23 mouse cellular contexts compared by ENCODE assay signal in genomic region chr16:25684572-25684971, GRCm38 (mm10). TPM values are rescaled to one million over a fixed set of nuclear protein-coding genes. Genes with fewer than 3 reads are reported as not detected.
DNase-seq lines count a peak whose midpoint lies in the region; TF ChIP-seq lines count a peak whose summit lies in the region.
"Had no signal": no experiment of that assay in that cellular context is flagged by ENCODE, and none has a peak within 500 bp of the region (broad histone marks: within the 10 kb centered on the region; RNA-seq: fewer than 3 reads in every experiment).

No protein-coding gene starts in this region.

- in situ Hi-C loops in CH12.LX (cut with MboI; ENCODE audit: low pct_ligation_motif_present, low pct_unique_long_range_greater_than_20kb, low sequenced_read_pairs): loop anchor here (25.0 kb wide), 1 partner anchor 197 kb away; no protein-coding TSS in a partner anchor

- H3K36me3 ChIP-seq in CH12.LX (replicated peaks in 1 of 2; ENCODE audit: control insufficient read depth in 1 of 2, insufficient read depth in 1 of 2, low read length in 1 of 2) (peaks cover 4 to 19% of the 10 kb centered on the region in 2 experiments), myocyte (ENCODE audit: control insufficient read depth, insufficient read depth) (no peaks in the 10 kb centered on the region)
- H3K36me3 ChIP-seq: G1E had no signal

- intact Hi-C loops in gastrocnemius, adult 2 months (cut with DNase I): loop anchor here (5.0 to 10.0 kb wide), 4 partner anchors 120 to 307 kb away; no protein-coding TSS in a partner anchor

- H3K9me3 ChIP-seq in CH12.LX (replicated peaks; ENCODE audit: low read length): no peaks in the 10 kb centered on the region

- no peak for TF ChIP-seq EP300 in CH12.LX (IDR thresholded peaks at IDR 0.05; ENCODE audit: low read length)

- DNase-seq in gastrocnemius, adult 2 months: no peak
- DNase-seq in gastrocnemius, adult 18-20 months (ENCODE audit: low spot score): no peak
- DNase-seq in CH12.LX (ENCODE audit: extremely low read depth): no peak
- DNase-seq in frontal cortex, postnatal 36 days (ENCODE audit: low spot score in 2 of 2): no peak
- DNase-seq in frontal cortex, adult 2 months (ENCODE audit: extremely low spot score in 1 of 2, low spot score in 1 of 2): no peak
- DNase-seq: adrenal gland, adult 2 months; adrenal gland, adult 8-10 months; adrenal gland, postnatal 10 days; adrenal gland, postnatal 14 days; adrenal gland, postnatal 25 days; adrenal gland, postnatal 36 days; B cell, adult 2 months; cerebellum, adult 11 months; cerebellum, adult 11-12 months; cerebellum, adult 18-20 months; cerebellum, adult 2 months had no signal

- H3K79me2 ChIP-seq in CH12.LX (replicated peaks; ENCODE audit: control insufficient read depth, extremely low read depth, insufficient read depth, poor library complexity, severe bottlenecking): peaks cover 21% of the 10 kb centered on the region
- no peaks in the 10 kb centered on the region for H3K79me2 ChIP-seq in myocyte (ENCODE audit: control insufficient read depth, insufficient read depth)

- peak overlapping the region; percentile 92 for H3K9ac ChIP-seq in CH12.LX (ENCODE audit: insufficient read depth, low read depth)

- H3K4me3 ChIP-seq in gastrocnemius, adult 2 months: peak overlapping the region; percentile 65
- peak overlapping the region; percentile 62 to 79 (median 68) for H3K4me3 ChIP-seq in CH12.LX (replicated peaks in 1 of 3; ENCODE audit: low read depth in 2 of 3, low read length in 2 of 3, poor library complexity in 1 of 3)
- H3K4me3 ChIP-seq in myocyte: peak overlapping the region; percentile 15

- dilution Hi-C loops in CH12.LX (cut with MboI; ENCODE audit: extremely low pct_ligation_motif_present, extremely low pct_unique_long_range_greater_than_20kb, low sequenced_read_pairs): no loop called here

- H3K4me2 ChIP-seq in CH12.LX (ENCODE audit: insufficient read depth, low read depth, poor library complexity, severe bottlenecking) (peak overlapping the region; percentile 59; the same call in 1 of the 2 replicates), myocyte (ENCODE audit: low read depth) (peak overlapping the region; percentile 60)

- H3K4me1 ChIP-seq in CH12.LX (ENCODE audit: control insufficient read depth in 1 of 2, insufficient read depth in 2 of 2): peaks cover 12 to 42% of the 10 kb centered on the region in 2 experiments; a peak in 3 of 4 replicates

- peak overlapping the region; percentile 93 for H3K27ac ChIP-seq in gastrocnemius, adult 2 months
- H3K27ac ChIP-seq in CH12.LX (ENCODE audit: insufficient read depth, low read depth): no peak overlapping the region; the same call in 1 of the 2 replicates

- no peak for TF ChIP-seq CTCF in gastrocnemius, adult 2 months (IDR thresholded peaks at IDR 0.05)
- no peak for TF ChIP-seq CTCF in CH12.LX (conservative IDR thresholded peaks at IDR 0.05 in 1 of 2, IDR thresholded peaks at IDR 0.05 in 1 of 2; ENCODE audit: low read depth in 2 of 2, low read length in 2 of 2)

- no peak for TF ChIP-seq RAD21 in CH12.LX (IDR thresholded peaks at IDR 0.05; ENCODE audit: low read depth, low read length)

- TF ChIP-seq POLR2A in CH12.LX (IDR thresholded peaks at IDR 0.05; ENCODE audit: low read depth, low read length): no peak
- TF ChIP-seq POLR2A in myocyte (IDR thresholded peaks at IDR 0.05; ENCODE audit: insufficient read length, low read depth): no peak

- H3K27me3 ChIP-seq in CH12.LX (replicated peaks) (no peaks in the 10 kb centered on the region), myocyte (ENCODE audit: control insufficient read depth, insufficient read depth, insufficient read length) (no peaks in the 10 kb centered on the region)
- H3K27me3 ChIP-seq: Patski had no signal

- no peak overlapping the region for H3ac ChIP-seq in myocyte (ENCODE audit: control insufficient read depth, insufficient read length)

TF ChIP-seq in CH12.LX, 34 proteins besides CTCF, POLR2A, EP300 and RAD21:
- TF ChIP-seq SIN3A (IDR thresholded peaks at IDR 0.05; ENCODE audit: low read length): no peak
- peak; percentile 66; the same call in 1 of the 2 replicates for TF ChIP-seq MAX (IDR thresholded peaks at IDR 0.05; ENCODE audit: low read length)
- peak; percentile 45; the same call in 1 of the 2 replicates for TF ChIP-seq BHLHE40 (IDR thresholded peaks at IDR 0.05; ENCODE audit: low read depth, low read length)
- TF ChIP-seq JUND (conservative IDR thresholded peaks at IDR 0.05; ENCODE audit: low read depth, low read length): 0 out of 2 replicates have a peak, but pooled peaks have one; percentile 45
- peak; percentile 72 for TF ChIP-seq MXI1 (IDR thresholded peaks at IDR 0.05; ENCODE audit: low read depth, low read length)
- TF ChIP-seq ZNF384 (IDR thresholded peaks at IDR 0.05; ENCODE audit: low read depth, low read length): no peak
- peak; percentile 80 for TF ChIP-seq USF1 (IDR thresholded peaks at IDR 0.05; ENCODE audit: low read depth, low read length)
- peak; percentile 77 for TF ChIP-seq USF2 (conservative IDR thresholded peaks at IDR 0.05; ENCODE audit: low read depth, low read length)
- TF ChIP-seq PAX5 (IDR thresholded peaks at IDR 0.05; ENCODE audit: low read length): no peak
- TF ChIP-seq MYC (IDR thresholded peaks at IDR 0.05; ENCODE audit: low read depth, low read length): peak; percentile 56

TF ChIP-seq in myocyte, 11 proteins besides CTCF, POLR2A, EP300 and RAD21:
- TF ChIP-seq TCF12 (IDR thresholded peaks at IDR 0.05; ENCODE audit: insufficient read depth, poor library complexity, severe bottlenecking) (no peak), MAX (IDR thresholded peaks at IDR 0.05; ENCODE audit: low read depth) (no peak), E2F4 (IDR thresholded peaks at IDR 0.05; ENCODE audit: insufficient read depth) (no peak), SRF (IDR thresholded peaks at IDR 0.05; ENCODE audit: control insufficient read depth, insufficient read length, low read depth) (no peak), POLR2AphosphoS2 (IDR thresholded peaks at IDR 0.05; ENCODE audit: insufficient read length, low read depth) (no peak), USF1 (IDR thresholded peaks at IDR 0.05; ENCODE audit: low read depth) (peak; percentile 11)

RNA-seq across cellular contexts. Expression of gene Trp63, which starts 1.0 kb away (rescaled TPM):
- total RNA-seq in gastrocnemius, adult 2 months (2021): 10 to 100 TPM in 1 of 2 experiments, 1 to 10 TPM in 1; 6.7 to 13.3 TPM
- 10 to 100 TPM; 10.2 to 12.4 TPM for total RNA-seq in gastrocnemius, adult 18-20 months (2021)
- total RNA-seq in CH12.LX (2012; rRNA removed) (7.8 and 10.5 TPM in 2 replicates), CH12.LX (2014; rRNA removed) (18.1 and 20.6 TPM in 2 replicates)
- polyA plus RNA-seq in CH12.LX (2012; ENCODE audit: insufficient read length, low read depth) (24.4 and 28.0 TPM in 2 replicates), myocyte (2012; fragmentation: generic; extraction: Trizol) (11.9 TPM)
- polyA plus RNA-seq in frontal cortex, adult 2 months (2012; rRNA removed): 0.74 and 1.1 TPM in 2 replicates
- total RNA-seq: adrenal gland, postnatal 25 days; MEL had no signal
- polyA plus RNA-seq: activated CD4-positive, CD25-positive, alpha-beta regulatory T cell, adult 4 months; C2C12; CD4-positive, CD25-positive, alpha-beta regulatory T cell, adult 4 months; G1E had no signal

Comparison
In these comparisons a context has a peak if more than half of its experiments do, and no peak if none do; other contexts are left out.
1. H3K4me3 ChIP-seq: peak in every context shown above with its lines; median percentile 68 in CH12.LX; 65 in gastrocnemius, adult 2 months; 15 in myocyte.